Mouse (Mus musculus) olfactory bulb, adult 2 months (tissue): ENCODE data around the gene Ccdc78. TPM values are rescaled to one million over a fixed set of nuclear protein-coding genes. Genes with fewer than 3 reads are reported as not detected.

Experiments used
- H3K27ac ChIP-seq: fragments of 200-500 bp; 2 replicates; pipeline ENCODE4 v1.5.1; 2012; ENCODE audit warnings: low read depth, low read length; ENCODE audit not compliant: insufficient read depth
- H3K4me1 ChIP-seq: fragments of 200-500 bp; 2 replicates; pipeline ENCODE4 v1.6.1; 2012; ENCODE audit warnings: low read length; ENCODE audit not compliant: control insufficient read depth, insufficient read depth
- H3K4me3 ChIP-seq: fragments of 200-500 bp; 2 replicates; pipeline ENCODE4 v1.5.1; 2012; ENCODE audit warnings: mild to moderate bottlenecking, low read depth, low read length, moderate library complexity; ENCODE audit not compliant: insufficient read depth
- CTCF ChIP-seq: fragments of 200-500 bp; IDR thresholded peaks from 2 replicates; pipeline ENCODE4 v1.5.1; 2012; ENCODE audit warnings: low read depth, mild to moderate bottlenecking, low read length, moderate library complexity; ENCODE audit not compliant: insufficient read depth
- POLR2A ChIP-seq: fragments of 200-500 bp; IDR thresholded peaks from 2 replicates; pipeline ENCODE4 v1.6.1; 2012; ENCODE audit warnings: mild to moderate bottlenecking, low read depth, low read length, moderate library complexity; ENCODE audit not compliant: insufficient read depth
- WGBS: fragments of 180-500 bp; shearing (Covaris S2); methylation state at CpG from one replicate; pipeline ENCODE4 v1.1.7; 2018; 5-methylcytosine and 5-hydroxymethylcytosine counted together
- polyA plus RNA-seq: library from polyadenylated mRNA; stranded (reverse); fragments of >200 nt; gene quantifications from 2 replicates; pipeline ENCODE4 v1.2.4, GENCODE M21; 2012; ENCODE audit warnings: low replicate concordance; ENCODE audit not compliant: missing spikeins, insufficient read depth, insufficient read length

Gene Ccdc78
- polyA plus RNA-seq, 1 experiment, result not detected

GRCm38 (mm10) chr17:25829558-25830017, 43.2 kb downstream of the Ccdc78 start:
- Histone ChIP-seq H3K4me1 (peaks cover 72% of the 10 kb centered on the region), H3K27ac (peak overlapping the region; percentile 81; the same call in 1 of the 2 replicates), H3K4me3 (peak overlapping the region; percentile 75)
- WGBS, result 30% methylated on average over 8 of the region's 8 CpGs
- TF ChIP-seq CTCF (no peak), POLR2A (no peak)

- 79% methylated on average over 4 of the region's 4 CpGs for WGBS
- Histone ChIP-seq H3K4me1 (peaks cover 72% of the 10 kb centered on the region), H3K4me3 (no peak overlapping the region), H3K27ac (no peak overlapping the region)
- TF ChIP-seq POLR2A (no peak), CTCF (no peak)
These were observed 43.9 kb downstream of the Ccdc78 start for GRCm38 (mm10) chr17:25830200-25830753.

DNA sequence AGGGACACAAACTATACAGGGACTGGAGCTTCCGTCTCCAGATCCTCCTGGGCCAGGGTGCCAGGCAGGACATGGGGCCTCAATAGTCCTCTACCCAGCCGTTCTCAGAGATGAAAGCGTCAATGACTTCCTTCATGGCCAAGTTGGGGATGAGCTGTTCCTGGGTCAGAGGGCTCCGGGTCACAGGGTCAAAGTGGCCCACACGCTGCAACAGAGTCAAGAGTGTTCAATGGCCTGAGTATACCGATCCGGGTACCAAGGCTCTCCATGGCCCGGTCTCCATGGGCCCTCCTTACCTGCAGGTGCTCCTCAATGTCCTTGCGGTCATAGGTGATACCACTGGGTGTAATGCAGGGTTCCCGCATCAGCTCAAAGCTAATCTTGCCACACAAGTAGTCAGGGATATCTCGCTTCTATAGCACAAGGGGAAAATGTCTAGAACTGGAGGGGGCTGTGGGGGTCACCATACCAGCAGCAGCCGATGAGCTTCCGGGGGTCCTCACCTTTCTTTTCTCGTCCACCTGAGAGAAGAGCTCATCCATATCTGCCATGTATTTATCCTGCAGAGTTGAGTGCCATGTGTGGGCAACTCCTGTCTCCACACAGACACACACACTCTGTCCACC, 44.5 kb downstream of the Ccdc78 start:
- H3K4me3 ChIP-seq, result no peak overlapping the region
- H3K27ac ChIP-seq, result no peak overlapping the region
- peaks cover 72% of the 10 kb centered on the region for H3K4me1 ChIP-seq
- no peak for TF ChIP-seq POLR2A
- TF ChIP-seq CTCF, result no peak
- 84% methylated on average over 14 of the region's 14 CpGs for WGBS

- Histone ChIP-seq H3K4me1 (peaks cover 73% of the 10 kb centered on the region), H3K27ac (no peak overlapping the region), H3K4me3 (peak overlapping the region; percentile 76)
- WGBS, result 43% methylated on average over 21 of the region's 21 CpGs
- TF ChIP-seq CTCF (no peak), POLR2A (no peak)
These were observed 45.3 kb downstream of the Ccdc78 start for GRCm38 (mm10) chr17:25831451-25832281.

DNA sequence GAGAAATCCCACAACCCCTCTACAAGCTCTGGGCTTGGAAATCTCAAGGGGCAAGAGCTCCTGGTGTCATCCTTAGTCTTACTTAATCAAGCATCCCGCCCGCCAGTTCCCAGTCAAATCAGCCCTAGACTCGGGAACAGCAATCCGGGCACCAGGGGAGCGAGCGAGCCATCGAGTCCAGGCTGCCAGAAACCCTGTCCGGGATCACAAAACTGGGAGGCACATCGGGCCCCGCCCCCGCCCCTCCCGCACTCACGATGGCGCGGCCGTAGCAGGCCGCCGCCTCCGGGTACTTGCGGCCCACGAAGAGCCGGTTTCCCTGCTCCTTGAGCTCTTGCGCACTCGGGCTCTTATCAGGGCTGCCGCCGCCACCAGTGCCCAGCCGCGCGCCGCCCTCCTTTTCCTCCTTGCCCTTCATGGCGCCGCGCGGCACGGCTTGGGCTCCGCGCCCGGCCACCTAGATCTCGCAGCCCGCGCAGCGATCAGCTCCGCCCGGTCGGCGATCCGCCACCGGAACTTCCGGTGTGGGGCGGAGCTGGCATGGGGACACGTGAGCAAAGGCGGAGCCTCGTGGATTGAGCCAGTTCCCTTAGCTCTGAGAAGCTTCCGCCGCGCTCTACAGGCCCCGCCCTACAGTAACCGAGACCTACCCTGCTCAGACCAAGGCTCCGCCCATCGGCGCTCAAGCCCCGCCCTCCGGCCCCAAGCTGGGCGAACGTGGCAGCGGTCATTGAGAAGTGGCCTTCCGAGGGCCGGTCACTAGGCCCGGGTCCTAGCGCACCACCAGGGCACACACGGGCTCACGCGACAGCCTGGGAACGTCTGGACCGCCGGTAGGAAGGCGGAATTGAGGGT, 46.3 kb downstream of the Ccdc78 start:
- Histone ChIP-seq H3K4me3 (peak overlapping the region; percentile 81), H3K27ac (peak overlapping the region; percentile 97), H3K4me1 (peaks cover 70% of the 10 kb centered on the region)
- under 1% methylated on average over 76 of the region's 77 CpGs for WGBS
- peak; percentile 89 for TF ChIP-seq POLR2A
- TF ChIP-seq CTCF, result no peak

DNA sequence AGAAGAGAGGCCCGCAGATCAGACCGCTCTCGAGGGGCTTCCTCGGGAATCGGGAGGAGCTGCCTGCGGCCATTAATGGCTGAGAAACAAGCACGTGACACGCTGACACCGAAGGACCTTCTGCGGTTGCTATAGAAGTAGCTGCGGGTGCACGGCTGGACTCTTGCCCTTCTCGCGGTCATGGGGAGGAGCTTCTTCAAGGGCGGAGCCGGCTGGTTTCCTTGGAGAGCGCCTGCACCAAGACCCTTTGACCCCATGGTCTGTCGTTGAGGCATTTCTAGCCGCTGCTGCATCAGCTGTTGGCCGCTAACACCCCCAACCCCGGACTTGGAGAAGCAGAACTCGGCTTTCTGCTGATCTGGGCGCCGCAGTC, 46.9 kb downstream of the Ccdc78 start, which contains the start of gene Stub1:
Gene Stub1, minus strand, starts transcription at position 114 of the 373 bp plus-strand sequence.
- TF ChIP-seq CTCF (no peak), POLR2A (no peak)
- peaks cover 70% of the 10 kb centered on the region for H3K4me1 ChIP-seq
- H3K4me3 ChIP-seq, result peak within 1 kb of the TSS; percentile 81
- under 1% methylated on average over 24 of the region's 24 CpGs for WGBS
- H3K27ac ChIP-seq, result peak within 1 kb of the TSS; percentile 97

DNA sequence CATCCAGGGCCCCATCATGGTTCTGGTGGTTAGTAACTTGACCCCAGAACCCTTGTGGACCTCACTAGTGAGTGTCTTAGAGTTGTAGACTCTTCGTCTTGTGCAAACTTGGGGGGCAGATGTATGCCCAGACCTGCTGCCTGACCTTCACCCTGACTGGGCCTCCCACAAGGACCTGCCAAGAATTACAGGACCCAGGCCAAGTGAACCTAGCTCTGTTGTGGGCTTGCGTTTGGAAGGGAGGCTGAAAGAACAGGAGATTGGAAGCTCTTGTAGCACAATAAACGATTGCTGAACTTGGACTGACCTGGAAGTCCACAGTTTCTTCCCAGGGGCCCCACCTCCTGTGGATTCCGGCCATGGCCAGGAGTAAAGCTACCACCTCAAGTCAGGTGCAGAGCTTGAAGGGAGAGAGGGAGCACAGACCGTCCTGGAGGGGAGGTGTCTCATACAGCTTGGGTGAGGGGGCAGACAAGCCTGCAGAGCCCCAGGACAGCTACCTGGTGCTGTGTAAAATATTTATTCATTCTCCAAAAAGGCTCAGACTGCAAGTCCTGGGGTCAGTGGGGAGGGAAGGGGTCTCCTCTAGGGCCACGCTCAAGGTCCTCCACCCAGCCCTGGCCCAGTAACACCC, 47.7 kb downstream of the Ccdc78 start:
- Histone ChIP-seq H3K4me1 (peaks cover 69% of the 10 kb centered on the region), H3K4me3 (peak overlapping the region; percentile 81), H3K27ac (peak overlapping the region; percentile 97)
- 26% methylated on average over 6 of the region's 6 CpGs for WGBS
- TF ChIP-seq CTCF (no peak), POLR2A (no peak)
